Mouse (Mus musculus): ENCODE measurements around the gene Islr. TPM values are rescaled to one million over a fixed set of nuclear protein-coding genes. Genes with fewer than 3 reads are reported as not detected.

Gene Islr
- total and polyA plus RNA-seq, 2 experiments from 2014 or later = 27.4 to 45.8 TPM

DNA sequence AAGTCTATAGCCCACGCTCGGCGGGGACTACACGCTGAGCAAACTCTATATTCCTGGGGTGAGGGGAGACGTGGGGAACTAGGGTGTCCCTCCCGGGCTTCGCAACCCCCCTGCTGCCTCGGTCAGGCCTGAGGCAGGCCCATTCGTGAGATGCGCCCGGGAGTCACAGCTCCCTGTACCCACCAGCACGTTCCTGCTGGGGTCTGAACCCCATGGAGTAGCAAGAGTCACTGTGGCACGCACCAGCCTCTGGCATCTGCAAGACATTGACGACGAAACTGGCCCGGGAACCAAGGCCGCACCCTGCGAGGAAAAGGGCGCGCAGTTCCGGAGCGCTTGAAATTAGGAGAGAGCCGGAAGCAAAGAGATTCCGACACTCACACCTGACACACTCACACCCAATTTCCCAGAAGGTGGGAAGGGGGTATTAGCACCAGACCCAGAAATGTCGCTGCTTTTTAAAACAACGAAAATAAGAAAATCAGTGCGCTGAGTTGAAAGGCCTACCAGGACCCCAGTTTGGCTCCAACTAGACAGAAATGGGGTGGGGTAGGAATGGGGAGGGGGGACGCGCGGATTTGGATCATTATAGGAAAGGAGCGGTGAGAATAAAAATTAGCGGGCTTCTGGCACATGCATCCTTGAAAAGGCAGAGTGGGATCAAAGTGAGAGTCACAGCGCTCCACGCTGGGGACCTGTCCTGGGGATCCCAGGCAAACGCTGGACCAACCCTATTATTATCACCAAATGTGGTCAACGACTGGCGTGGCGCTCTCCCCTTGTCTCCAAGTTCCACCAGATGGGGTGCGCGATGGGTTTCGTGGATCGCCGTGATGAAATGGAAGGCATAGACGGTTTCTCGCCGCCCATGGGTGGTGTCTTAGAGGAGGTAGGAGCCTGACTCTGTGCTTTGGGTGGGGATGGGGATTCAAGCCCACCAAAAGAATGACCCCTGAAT lies 7.2 kb downstream of the Islr start:
- DNase-seq (peak; percentile 56), ATAC-seq (no peak)
- 8% methylated on average over 46 of the region's 46 CpGs for WGBS
- Histone ChIP-seq H3K9me3 (ENCODE audit: low read length) (no peaks in the 10 kb centered on the region), H3K4me2 (ENCODE audit: low read depth) (peak overlapping the region; percentile 65), H3K4me3 (ENCODE audit: low read depth, low read length) (peak overlapping the region; percentile 52), H3K27me3 (ENCODE audit: insufficient read depth, low read length) (no peaks in the 10 kb centered on the region; the same call in 1 of the 2 replicates), H3K36me3 (ENCODE audit: insufficient read depth) (peaks cover 2% of the 10 kb centered on the region; the same call in 1 of the 2 replicates), H3K27ac (ENCODE audit: low read depth, low read length) (peak overlapping the region; percentile 95), H3K9ac (peak overlapping the region; percentile 68), H3K4me1 (ENCODE audit: insufficient read depth) (peaks cover 9% of the 10 kb centered on the region; the same call in 1 of the 2 replicates)
- no peak for TF ChIP-seq CTCF (IDR thresholded peaks at IDR 0.05; ENCODE audit: low read depth)

DNA sequence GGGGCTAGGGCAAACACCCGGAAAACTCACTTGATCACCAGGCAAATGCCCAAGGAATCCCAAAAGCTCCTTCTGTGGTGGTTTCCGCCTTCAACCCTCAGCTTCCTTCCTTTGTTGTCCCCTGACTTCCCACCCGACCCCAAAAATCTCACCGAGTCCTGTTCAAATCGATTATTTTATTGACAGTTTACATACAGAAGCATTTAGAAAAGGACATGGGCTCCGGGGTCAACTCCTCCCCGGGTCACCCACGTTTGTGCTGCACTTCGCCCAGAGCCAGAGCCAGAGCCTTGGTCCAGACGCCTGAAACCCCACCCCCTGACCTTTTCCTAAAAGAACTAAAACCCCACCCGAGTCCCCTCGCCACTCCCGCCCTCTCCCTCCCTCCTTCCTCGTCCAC lies 8.0 kb downstream of the Islr start:
- H3K27me3 ChIP-seq (ENCODE audit: insufficient read depth, low read length) = no peaks in the 10 kb centered on the region; the same call in 1 of the 2 replicates
- 7% methylated on average over 14 of the region's 14 CpGs for WGBS
- H3K9ac ChIP-seq = peak overlapping the region; percentile 68
- peak overlapping the region; percentile 52 for H3K4me3 ChIP-seq (ENCODE audit: low read depth, low read length)
- H3K27ac ChIP-seq (ENCODE audit: low read depth, low read length) = peak overlapping the region; percentile 95
- no peaks in the 10 kb centered on the region for H3K9me3 ChIP-seq (ENCODE audit: low read length)
- DNase-seq (no peak), ATAC-seq (no peak)
- peak overlapping the region; percentile 65 for H3K4me2 ChIP-seq (ENCODE audit: low read depth)
- peaks cover 9% of the 10 kb centered on the region; the same call in 1 of the 2 replicates for H3K4me1 ChIP-seq (ENCODE audit: insufficient read depth)
- peaks cover 2% of the 10 kb centered on the region; the same call in 1 of the 2 replicates for H3K36me3 ChIP-seq (ENCODE audit: insufficient read depth)
- TF ChIP-seq CTCF (IDR thresholded peaks at IDR 0.05; ENCODE audit: low read depth) = no peak

DNA sequence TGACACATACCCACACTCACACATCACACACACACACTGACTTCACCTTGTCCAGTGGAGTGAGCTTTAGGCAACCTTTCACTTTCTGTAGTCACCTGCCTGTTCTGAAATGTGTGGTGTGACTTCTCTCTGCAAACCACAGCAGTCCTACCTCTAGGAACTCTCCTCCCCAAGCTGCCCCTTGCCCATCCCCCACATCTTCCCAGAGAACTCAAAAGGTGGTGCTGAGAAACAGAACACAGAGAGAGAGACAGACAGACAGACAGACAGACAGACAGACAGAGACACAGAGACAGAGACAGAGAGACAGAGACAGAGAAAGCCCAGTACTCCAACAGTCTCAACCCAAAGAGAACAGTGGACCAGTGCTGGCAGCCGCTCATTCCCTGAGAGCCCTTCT lies 8.4 kb downstream of the Islr start:
- WGBS = 0% methylated on average over 1 of the region's 1 CpGs
- Histone ChIP-seq H3K36me3 (ENCODE audit: insufficient read depth) (peaks cover 2% of the 10 kb centered on the region; the same call in 1 of the 2 replicates), H3K27me3 (ENCODE audit: insufficient read depth, low read length) (no peaks in the 10 kb centered on the region; the same call in 1 of the 2 replicates), H3K4me3 (ENCODE audit: low read depth, low read length) (peak overlapping the region; percentile 52), H3K9me3 (ENCODE audit: low read length) (no peaks in the 10 kb centered on the region), H3K4me1 (ENCODE audit: insufficient read depth) (peaks cover 9% of the 10 kb centered on the region; the same call in 1 of the 2 replicates), H3K27ac (ENCODE audit: low read depth, low read length) (peak overlapping the region; percentile 95), H3K4me2 (ENCODE audit: low read depth) (peak overlapping the region; percentile 65), H3K9ac (peak overlapping the region; percentile 68)
- TF ChIP-seq CTCF (IDR thresholded peaks at IDR 0.05; ENCODE audit: low read depth) = no peak
- ATAC-seq = no peak
- DNase-seq = peak; percentile 50

DNA sequence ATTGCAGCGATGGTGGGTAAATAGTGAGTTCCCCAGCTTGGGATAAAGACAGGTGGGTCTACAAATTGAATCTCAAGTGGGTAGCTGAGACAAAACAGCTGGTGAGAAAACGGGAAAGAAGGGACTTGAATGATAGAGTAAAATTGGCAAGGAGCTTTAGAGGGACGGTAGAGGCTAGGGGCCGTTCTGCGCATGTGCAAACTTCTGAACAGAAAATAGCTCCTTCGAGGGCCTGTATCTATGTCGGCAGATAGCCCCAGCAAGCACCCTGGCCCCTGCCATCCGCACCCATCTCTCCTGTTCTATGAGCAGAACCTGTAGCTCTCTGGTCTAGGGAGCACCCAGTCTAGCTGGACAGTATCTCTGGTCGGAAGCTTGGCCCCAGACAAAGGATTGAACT lies 9.9 kb downstream of the Islr start:
- no peak for ATAC-seq

DNA sequence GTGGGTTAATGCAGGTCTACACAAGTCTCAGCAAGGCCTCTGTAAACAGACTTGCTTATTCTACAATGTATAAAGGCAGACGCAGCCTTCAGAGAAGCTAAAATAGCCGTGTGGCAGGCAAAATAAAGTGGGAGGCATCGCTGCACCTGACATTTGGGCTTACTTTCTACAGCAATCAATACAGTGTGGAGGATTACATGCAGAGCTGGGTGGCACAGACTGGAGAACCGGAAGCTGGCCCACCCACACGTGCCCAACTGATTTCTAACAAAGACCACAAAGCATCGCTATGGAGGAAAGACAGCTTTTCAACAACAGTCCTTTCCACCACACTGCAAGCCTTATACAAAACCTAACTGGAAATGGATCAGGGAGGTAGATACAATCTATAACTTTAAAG lies 19.6 kb downstream of the Islr start:
- Histone ChIP-seq H3K27me3 (ENCODE audit: insufficient read depth, low read length) (no peaks in the 10 kb centered on the region), H3K4me2 (ENCODE audit: low read depth) (no peak overlapping the region), H3K4me3 (ENCODE audit: low read depth, low read length) (no peak overlapping the region), H3K9ac (no peak overlapping the region), H3K27ac (ENCODE audit: low read depth, low read length) (no peak overlapping the region), H3K9me3 (ENCODE audit: low read length) (no peaks in the 10 kb centered on the region), H3K36me3 (ENCODE audit: insufficient read depth) (no peaks in the 10 kb centered on the region), H3K4me1 (ENCODE audit: insufficient read depth) (peaks cover 4% of the 10 kb centered on the region; the same call in 1 of the 2 replicates)
- TF ChIP-seq CTCF (IDR thresholded peaks at IDR 0.05; ENCODE audit: low read depth) = no peak
- DNase-seq (peak; percentile 27), ATAC-seq (no peak)
- 48% methylated on average over 6 of the region's 6 CpGs for WGBS

More for the DNA sequence above, 9.9 kb downstream of the Islr start:
- H3K4me1 ChIP-seq (ENCODE audit: insufficient read depth) = peaks cover 9% of the 10 kb centered on the region; the same call in 1 of the 2 replicates
- H3K27me3 ChIP-seq (ENCODE audit: insufficient read depth, low read length) = no peaks in the 10 kb centered on the region; the same call in 1 of the 2 replicates
- no peak overlapping the region for H3K4me3 ChIP-seq (ENCODE audit: low read depth, low read length)
- no peaks in the 10 kb centered on the region for H3K9me3 ChIP-seq (ENCODE audit: low read length)
- H3K9ac ChIP-seq = no peak overlapping the region; the same call in 1 of the 2 replicates
- peak; percentile 25 for DNase-seq
- WGBS = 58% methylated on average over 9 of the region's 9 CpGs
- 0 out of 2 replicates have a peak overlapping the region, but pooled peaks have one; percentile 4 for H3K27ac ChIP-seq (ENCODE audit: low read depth, low read length)
- H3K4me2 ChIP-seq (ENCODE audit: low read depth) = peak overlapping the region; percentile 65; the same call in 1 of the 2 replicates
- H3K36me3 ChIP-seq (ENCODE audit: insufficient read depth) = peaks cover 2% of the 10 kb centered on the region; the same call in 1 of the 2 replicates
- no peak for TF ChIP-seq CTCF (IDR thresholded peaks at IDR 0.05; ENCODE audit: low read depth)

DNA sequence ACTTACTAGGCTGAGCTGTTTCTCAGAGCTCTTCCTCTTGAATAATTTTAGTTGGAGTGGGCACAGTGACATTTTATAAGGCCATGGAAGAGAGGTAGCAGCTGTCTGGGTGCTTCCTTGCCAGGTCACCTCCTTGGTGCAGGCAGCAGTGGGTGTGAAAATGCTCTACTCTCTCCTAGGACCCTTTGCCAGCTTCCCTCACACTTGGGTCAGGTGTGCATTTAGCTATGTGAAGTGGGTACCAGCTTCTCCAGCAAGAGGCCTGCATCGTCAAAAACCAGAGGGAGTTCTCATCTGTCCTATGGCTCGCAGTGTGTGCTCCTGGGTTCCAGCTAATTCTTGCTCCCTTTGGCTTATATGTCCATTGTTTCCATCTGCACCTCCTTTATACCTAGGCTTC lies 24.7 kb downstream of the Islr start:
- Histone ChIP-seq H3K27me3 (ENCODE audit: insufficient read depth, low read length) (no peaks in the 10 kb centered on the region), H3K36me3 (ENCODE audit: insufficient read depth) (no peaks in the 10 kb centered on the region), H3K4me1 (ENCODE audit: insufficient read depth) (peaks cover 14% of the 10 kb centered on the region; the same call in 1 of the 2 replicates), H3K9me3 (ENCODE audit: low read length) (no peaks in the 10 kb centered on the region), H3K9ac (no peak overlapping the region), H3K4me2 (ENCODE audit: low read depth) (no peak overlapping the region), H3K27ac (ENCODE audit: low read depth, low read length) (no peak overlapping the region), H3K4me3 (ENCODE audit: low read depth, low read length) (no peak overlapping the region)
- no peak for TF ChIP-seq CTCF (IDR thresholded peaks at IDR 0.05; ENCODE audit: low read depth)
- no peak for DNase-seq
- WGBS = 88% methylated on average over 2 of the region's 2 CpGs
- no peak for ATAC-seq

Data from forebrain, postnatal 0 days (tissue).